Mouse (Mus musculus): ENCODE results near the gene A430005L14Rik.
"Not testable (repeated sequence)": the region's sequence is repeated elsewhere in the genome, so short reads cannot be mapped to it uniquely, and the experiment has no call there.

Gene A430005L14Rik

GRCm38 (mm10) chr4:153956569-153957405 lies at the start of gene A430005L14Rik:
A430005L14Rik (plus strand) TSS chr4:153957237.
- DNase-seq (ENCODE audit: low read depth, low spot score) = peak; percentile 89

GRCm38 (mm10) chr4:153907573-153907972 lies 49.5 kb upstream of the A430005L14Rik start:
- DNase-seq (ENCODE audit: low read depth, low spot score) = no peak

- no peak for DNase-seq (ENCODE audit: low read depth, low spot score)
Measured at GRCm38 (mm10) chr4:153913635-153914034, 43.4 kb upstream of the A430005L14Rik start.

- no peak for DNase-seq (ENCODE audit: low read depth, low spot score)
Measured at GRCm38 (mm10) chr4:153917773-153918500, 39.1 kb upstream of the A430005L14Rik start.

- DNase-seq (ENCODE audit: low read depth, low spot score) = no peak
Measured at GRCm38 (mm10) chr4:153920517-153921233, 36.4 kb upstream of the A430005L14Rik start.

GRCm38 (mm10) chr4:153922090-153922489 lies 34.9 kb upstream of the A430005L14Rik start:
- DNase-seq (ENCODE audit: low read depth, low spot score) = not testable (repeated sequence)

- no peak for DNase-seq (ENCODE audit: low read depth, low spot score)
Measured at GRCm38 (mm10) chr4:153928772-153929299, 28.2 kb upstream of the A430005L14Rik start.

GRCm38 (mm10) chr4:153929425-153929824 lies 27.6 kb upstream of the A430005L14Rik start:
- no peak for DNase-seq (ENCODE audit: low read depth, low spot score)

- no peak for DNase-seq (ENCODE audit: low read depth, low spot score)
Measured at GRCm38 (mm10) chr4:153929921-153930320, 27.1 kb upstream of the A430005L14Rik start.

GRCm38 (mm10) chr4:153943243-153943642 lies 13.8 kb upstream of the A430005L14Rik start:
- no peak for DNase-seq (ENCODE audit: low read depth, low spot score)

- no peak for DNase-seq (ENCODE audit: low read depth, low spot score)
Measured at GRCm38 (mm10) chr4:153944261-153944660, 12.8 kb upstream of the A430005L14Rik start.

GRCm38 (mm10) chr4:153945741-153946140 lies 11.3 kb upstream of the A430005L14Rik start:
- no peak for DNase-seq (ENCODE audit: low read depth, low spot score)

- no peak for DNase-seq (ENCODE audit: low read depth, low spot score)
Measured at GRCm38 (mm10) chr4:153950372-153950771, 6.7 kb upstream of the A430005L14Rik start.

GRCm38 (mm10) chr4:153951150-153951549 lies 5.9 kb upstream of the A430005L14Rik start:
- DNase-seq (ENCODE audit: low read depth, low spot score) = no peak

- DNase-seq (ENCODE audit: low read depth, low spot score) = no peak
Measured at GRCm38 (mm10) chr4:153951692-153952091, 5.3 kb upstream of the A430005L14Rik start.

- DNase-seq (ENCODE audit: low read depth, low spot score) = no peak
Measured at GRCm38 (mm10) chr4:153955651-153956050, 1.4 kb upstream of the A430005L14Rik start.

GRCm38 (mm10) chr4:153957444-153958250 lies 610 bp downstream of the A430005L14Rik start:
- no peak for DNase-seq (ENCODE audit: low read depth, low spot score)

GRCm38 (mm10) chr4:153962631-153963030 lies 5.6 kb downstream of the A430005L14Rik start:
- DNase-seq (ENCODE audit: low read depth, low spot score) = no peak

- DNase-seq (ENCODE audit: low read depth, low spot score) = no peak
Measured at GRCm38 (mm10) chr4:153966651-153967050, 9.6 kb downstream of the A430005L14Rik start.

GRCm38 (mm10) chr4:153967556-153967955 lies 10.5 kb downstream of the A430005L14Rik start:
- DNase-seq (ENCODE audit: low read depth, low spot score) = no peak

- no peak for DNase-seq (ENCODE audit: low read depth, low spot score)
Measured at GRCm38 (mm10) chr4:153968063-153968462, 11.0 kb downstream of the A430005L14Rik start.

Measured in WW6 (cell line).